Mouse (Mus musculus) CH12F3 (cell line): Measurements from ENCODE around the gene Spocd1.

ENCODE experiments used
- in situ Hi-C: fragments of 300-500 bp; cut with MboI; formaldehyde crosslinking; loops from 2 replicates; pipeline ENCODE4 v1.14.3; 2020; ENCODE audit warnings: low sequenced_read_pairs

Gene Spocd1

DNA sequence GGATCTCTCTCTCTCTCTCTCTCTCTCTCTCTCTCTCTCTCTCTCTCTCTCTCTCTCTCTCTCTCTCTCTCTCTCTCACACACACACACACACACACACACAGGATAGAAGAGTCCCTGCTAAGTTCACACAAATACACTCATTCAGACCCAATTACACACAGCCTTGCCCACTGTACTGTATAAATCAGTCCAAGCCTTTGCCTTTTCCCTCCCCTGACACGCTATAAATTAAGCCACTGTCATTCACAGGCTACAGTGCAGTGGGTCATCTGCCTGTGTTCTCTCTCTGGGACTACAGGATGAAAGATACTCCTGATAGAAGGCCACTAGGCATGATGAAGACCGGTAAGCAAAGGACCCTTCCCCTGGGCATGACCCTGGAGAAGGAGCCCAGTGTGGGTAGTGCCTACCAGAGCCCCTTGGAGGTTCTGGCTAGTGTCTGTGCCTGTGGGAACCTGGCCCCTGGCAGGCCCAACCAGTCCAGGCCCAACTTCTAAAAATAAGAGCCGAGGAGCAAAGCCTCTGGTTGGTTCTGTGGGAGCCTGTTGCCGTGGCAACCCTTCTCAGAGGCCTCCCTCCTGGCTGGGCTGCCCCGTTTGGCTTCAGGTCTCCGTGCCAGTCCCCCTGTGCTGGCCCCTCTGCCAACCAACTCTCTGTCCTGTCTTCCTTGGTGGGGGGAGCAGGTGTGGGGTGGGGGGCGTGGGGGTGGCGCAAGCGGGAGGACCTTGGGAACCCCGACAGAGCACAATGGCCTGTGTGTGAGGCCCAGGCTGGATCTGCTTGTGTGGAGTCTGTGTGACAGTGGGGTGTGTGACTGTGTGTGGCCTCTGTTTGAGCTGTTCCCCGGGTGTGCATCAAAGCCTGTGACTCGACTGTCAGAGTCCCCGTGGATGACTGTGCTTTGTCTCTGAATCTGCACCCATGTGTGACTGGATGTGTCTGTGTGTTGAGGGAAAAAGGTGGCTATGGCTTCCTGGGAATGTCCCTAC is 38.3 kb downstream of the Spocd1 start:
- in situ Hi-C loops: loop anchor here (10.0 kb wide), 1 partner anchor 127 kb away; no protein-coding TSS in a partner anchor

DNA sequence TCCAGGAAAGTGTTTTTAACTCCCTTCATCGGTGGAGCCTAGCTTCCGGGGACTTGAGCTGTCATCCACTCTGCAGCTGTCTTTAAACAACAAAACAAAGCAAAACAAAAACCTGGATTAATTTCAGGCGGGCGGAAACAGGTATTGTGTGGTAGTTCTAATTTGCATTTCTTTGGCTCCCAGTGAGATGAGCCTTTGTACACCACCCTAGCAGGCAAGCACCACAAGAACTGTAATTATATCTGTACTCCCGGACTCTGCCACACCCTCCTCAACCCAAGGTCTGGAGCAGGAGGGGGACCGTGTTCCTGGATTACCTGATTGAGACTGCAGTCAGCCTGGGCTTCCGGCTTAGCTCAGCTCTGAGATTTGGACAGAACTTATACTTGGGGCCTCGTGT is 41.1 kb downstream of the Spocd1 start:
- in situ Hi-C loops: no loop called here

DNA sequence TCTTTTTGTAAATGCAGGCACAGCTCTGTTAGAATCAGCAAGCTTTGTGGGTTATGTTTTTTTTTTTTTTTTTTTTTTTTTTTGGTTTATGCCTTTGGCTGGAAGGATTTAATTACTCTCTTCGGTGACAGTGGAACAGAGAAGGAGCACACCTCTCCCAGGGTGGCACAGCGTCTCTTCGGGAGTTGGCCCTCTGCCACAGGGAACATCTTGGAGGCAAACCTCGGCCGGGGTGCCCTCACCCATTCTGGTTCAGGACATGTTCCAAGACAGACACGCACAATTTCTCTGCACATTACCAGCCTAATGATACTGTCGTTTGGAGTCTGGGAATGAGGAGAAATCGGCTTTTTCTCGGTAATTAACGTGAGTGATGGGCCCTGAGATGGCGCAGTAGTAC is 41.8 kb downstream of the Spocd1 start:
- in situ Hi-C loops: no loop called here

DNA sequence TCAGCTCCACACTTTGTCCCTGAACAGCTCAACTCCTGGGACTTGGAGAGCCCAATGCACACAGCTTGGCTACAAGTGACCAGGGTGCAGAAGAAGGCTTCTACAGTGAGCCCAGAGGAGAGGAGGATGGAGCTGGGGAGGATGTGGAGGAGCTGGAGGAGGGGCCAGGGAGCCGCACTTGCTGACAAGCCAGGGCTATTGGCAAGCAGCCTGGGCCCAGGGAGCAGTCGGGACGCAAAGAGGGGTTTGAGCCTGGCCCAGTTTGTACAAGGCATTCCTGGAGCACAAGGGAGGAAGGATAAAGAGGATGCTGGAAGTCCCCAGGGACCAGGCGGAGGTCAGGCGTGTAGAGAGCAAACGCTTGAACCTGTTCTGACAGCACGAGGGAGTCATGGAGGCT is 42.9 kb downstream of the Spocd1 start:
- in situ Hi-C loops: no loop called here

DNA sequence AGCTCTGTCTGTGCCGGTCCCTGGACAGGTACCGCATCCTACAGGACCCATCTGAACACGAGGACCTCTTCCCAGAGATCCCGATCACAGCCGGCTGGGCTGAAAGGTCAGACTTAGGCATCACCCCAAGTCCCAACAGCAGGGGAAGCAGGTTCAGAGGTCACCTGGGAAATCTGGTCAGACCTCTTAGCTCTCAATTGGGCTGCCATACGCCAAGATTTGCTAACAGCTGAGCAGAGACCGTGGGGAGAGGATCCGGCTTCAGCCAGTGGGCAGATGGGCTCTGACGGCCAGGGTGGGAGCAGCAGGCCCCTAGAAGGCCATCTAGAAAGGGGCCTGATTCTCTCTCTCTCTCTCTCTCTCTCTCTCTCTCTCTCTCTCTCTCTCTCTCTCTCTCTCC is 45.2 kb downstream of the Spocd1 start:
- in situ Hi-C loops: no loop called here

DNA sequence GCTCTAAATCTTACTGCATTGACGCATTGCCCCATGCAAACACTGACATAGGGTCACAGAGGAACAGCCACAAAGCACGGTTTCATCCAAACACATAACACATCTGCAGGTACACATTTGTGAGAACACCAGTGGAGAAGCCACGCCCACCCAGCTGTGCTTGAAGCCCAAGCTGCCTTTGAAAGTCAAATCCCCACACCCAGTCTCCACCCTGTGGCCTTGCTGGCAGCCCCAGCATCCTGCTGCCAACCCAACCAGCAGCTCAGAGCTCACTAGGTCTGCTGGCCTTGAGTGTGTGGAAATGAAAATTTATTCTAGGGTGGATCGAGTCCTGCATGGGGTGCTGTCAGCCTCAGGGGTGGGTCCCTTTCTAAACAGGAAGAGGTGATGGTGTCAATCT is 48.2 kb downstream of the Spocd1 start:
- in situ Hi-C loops: no loop called here

DNA sequence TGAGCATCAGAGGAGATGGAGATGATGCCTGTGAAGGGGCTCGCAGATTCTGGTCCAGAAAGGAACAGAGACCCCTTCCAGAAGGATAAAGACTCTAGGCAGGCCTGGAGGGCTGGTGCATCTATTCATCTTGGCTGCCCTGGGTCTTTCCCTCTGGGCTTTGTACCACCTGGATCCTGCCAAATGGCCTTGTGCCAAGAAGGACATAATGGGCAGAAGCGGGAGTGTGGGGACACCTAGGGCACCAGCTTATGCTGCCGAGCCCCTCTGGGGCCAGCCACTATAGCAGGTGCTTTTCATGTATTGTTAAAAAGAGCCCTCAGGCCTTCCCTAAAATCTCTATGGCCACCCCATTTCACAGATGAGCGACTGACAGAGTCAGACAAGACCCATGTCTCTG is 49.2 kb downstream of the Spocd1 start:
- in situ Hi-C loops: no loop called here

DNA sequence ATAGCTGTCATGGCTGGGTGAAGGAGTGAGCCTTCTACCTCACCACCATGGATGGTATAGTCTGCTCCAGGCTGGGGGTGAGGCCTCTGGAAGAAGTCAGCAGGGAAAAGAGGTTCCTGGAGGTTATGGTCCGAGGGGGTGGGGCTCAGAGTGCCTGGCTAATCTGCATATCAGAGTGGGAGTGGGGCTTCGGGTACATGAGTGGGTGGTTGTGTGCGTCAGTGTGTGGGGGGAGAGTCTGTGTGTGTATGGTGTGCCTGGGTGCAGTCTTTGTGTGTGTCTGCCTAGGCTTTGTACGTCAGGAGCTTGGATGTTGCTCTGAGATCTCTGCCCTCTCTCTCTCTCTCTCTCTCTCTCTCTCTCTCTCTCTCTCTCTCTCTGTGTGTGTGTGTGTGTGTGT is 49.9 kb downstream of the Spocd1 start:
- in situ Hi-C loops: no loop called here

DNA sequence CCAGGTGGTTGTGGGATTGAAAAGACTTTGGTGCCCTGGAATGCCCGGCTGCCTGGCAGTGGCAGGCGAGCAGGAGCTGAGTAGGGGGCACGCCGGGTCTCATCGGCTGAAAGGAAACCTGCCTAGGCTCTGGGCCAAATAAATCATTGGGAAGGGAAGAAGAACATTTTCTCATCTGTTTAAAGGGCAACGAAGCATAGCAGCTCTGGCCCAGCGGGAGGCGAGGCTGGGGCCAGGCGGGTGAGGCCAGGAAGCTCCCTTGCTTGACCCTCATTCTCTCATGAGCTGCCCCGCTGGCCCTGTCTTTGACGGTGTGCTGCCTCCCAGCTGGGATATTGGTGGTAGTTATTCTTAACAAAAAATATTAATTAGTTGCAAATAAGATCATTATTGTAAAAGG is 52.6 kb downstream of the Spocd1 start:
- in situ Hi-C loops: no loop called here

DNA sequence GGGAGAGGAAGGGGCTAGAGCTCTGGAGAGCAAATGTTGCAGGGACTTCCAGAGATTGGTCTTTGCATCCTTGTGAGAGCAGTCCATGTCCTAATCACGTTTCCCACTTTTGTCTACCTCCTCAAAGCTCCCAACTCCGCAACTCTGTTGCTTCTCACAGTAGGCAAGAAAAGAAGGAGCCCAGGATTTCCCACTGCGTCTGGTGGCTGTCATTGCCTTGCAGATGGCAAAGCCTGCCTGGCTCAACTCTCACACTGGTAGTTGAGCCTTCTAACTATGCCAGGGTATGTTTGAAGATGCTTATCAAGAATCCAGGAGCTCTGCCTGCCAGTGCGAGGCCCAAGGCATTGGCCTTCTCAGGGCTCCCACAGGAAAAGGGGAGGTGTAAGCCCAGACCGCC is 54.0 kb downstream of the Spocd1 start:
- in situ Hi-C loops: no loop called here

DNA sequence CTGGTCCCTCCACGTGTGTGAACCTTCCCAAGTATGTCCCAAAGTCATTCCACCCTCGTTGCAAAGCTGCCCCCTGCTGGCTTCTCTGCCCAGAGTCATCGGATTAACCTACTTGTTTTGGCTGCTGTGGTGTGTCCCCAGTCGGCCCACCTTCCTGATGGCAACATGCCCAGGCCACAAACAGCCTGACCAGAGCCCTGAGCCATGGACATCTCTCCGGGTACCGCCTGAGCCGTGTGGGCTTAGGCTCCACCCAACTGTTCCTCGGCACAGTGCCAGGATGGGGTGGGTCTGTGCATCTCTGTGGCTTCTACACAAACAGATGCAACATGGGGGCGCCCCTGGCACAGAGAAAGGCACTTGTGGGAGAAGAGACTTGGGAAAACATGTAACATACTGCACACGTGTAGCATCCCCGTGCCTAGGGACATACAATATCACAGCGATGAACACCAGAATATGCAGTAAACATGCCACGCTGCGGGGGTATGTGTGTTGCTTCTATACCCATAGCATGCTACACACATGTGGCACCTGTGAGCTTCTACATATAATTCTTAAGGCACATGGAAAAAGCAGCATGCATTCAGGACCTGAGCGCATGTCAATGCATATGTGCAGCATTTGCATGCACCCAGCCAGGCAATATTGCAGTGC is 54.8 kb downstream of the Spocd1 start:
- in situ Hi-C loops: no loop called here

DNA sequence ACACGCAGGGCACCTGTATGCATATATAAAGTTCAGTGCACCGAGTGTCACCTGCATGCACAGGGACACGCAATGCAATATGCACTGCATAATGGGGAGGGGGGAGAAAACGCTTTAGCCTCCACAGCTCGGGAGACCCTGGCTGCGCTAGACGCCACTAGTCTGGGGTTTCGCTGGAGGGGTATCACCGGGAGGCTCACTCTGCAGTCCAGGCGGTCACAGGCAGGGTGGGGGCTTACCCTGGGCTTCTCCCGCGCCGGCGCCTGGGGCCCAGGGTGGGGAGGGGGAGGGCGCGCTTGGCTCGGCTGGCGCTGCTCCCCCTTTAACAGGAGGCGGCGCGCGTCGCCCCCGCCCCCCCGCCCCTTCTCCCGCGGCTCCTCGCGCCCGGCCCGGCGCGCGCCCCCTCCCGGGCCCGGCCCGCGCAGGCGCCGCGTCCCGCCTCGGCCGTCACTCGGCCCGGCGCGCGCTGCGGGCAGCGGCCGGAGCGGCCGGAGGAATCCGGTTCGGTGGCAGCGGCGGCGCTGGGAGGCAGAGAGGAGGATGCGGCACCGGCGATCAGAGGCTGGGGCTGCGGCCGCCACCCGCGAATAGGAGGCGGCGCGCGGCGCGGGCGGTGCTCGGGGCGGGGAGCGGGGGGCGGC is 55.5 kb downstream of the Spocd1 start, which contains the start of gene Adgrb2:
Adgrb2 (plus strand) TSS at position 450 of the 641 bp plus-strand sequence.
- in situ Hi-C loops: no loop called here

DNA sequence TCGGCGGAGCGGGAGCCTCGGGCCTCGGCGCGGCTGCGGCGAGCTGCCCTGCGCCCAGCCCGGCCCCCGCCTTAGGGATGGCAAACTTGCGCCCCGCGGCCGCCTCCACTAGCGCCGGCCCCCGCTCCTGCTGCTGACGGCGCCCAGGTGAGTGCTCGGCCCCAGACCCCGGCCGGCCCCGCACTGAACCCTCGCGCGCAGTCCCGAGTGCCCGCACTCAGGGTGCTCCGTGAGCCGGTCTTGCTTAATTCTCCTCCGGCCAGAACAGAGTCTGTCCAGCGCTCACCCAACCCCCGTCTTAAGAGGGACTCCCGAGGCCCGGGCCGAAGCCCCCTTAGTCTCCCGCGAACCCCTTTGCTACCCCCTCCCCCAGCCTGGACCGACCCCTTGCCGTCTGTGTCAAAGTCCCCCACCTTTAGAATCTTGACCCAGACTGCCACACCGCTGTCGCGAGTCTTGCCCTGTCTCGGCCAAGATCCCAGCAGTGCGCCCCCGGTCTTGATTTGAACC is 56.2 kb downstream of the Spocd1 start:
- in situ Hi-C loops: no loop called here

DNA sequence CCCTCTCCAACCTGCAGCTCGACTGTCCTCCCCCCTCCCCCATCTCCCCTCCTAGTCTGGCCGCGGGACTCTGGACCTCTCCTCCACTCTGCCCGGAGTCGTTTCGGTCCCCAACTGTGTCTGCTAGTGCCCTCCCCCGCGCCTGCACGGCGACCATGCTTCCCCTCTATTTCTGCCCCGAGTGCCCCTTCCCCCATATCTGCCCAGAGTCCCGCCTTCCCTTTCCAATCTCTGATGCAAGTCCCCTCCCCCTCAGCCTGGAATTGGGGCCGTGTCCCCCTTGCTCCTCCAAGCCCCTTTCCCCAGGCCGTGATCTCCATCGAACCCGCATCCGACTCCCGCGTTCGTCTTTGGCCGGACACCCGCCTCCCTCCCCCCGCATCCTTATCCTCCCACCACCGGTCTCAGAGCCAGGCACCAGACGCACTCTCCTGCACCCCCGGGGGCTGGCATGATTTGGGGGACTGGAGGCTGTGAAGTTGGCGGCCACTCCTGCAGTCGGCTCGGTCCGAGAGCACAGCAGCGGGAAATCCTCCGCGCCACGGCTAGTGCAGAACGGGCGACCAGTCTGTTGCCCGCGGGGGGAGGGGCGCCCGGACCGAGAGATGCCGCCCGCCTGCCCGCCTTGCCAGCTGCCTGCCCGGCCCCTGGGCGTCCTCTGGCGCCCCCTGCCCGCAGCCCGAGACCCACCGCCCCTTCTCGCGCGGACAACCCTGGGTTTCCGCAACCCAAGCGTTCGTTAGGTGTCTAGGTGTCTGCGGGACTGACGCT is 56.8 kb downstream of the Spocd1 start:
- in situ Hi-C loops: no loop called here

DNA sequence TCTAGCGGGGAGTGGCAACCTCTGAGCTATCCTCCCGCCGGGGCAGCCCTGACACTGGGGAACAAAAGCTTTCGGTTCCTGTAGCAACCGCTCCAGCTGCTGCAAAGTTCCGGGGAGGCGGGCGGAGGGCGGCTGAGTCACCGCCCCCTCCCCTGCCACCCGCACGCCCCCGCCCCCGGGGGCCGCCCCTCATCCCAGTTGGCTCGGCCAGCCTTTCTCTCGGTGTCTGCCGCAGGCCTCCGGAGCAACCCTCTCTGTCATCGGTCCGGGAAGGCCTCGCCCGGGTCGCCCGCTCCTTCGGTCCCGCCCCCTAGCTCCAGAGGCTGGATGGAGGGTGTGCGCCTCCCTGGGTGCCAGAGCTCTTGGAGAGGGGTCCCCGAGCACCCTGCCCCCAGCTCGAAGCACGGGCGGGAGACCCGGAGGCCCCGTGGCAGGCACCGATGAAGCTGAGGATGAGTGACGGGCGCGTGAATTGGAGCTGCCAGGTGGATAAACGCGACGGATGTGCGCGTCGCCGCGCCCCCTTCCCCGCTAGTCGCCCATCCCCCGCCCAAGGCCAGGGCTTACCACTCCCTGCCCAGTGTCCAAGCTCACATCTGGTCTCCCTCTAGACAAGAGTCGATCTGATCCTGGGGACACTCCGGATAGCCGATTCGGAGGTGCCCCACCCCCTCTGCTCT is 58.9 kb downstream of the Spocd1 start:
- in situ Hi-C loops: no loop called here

DNA sequence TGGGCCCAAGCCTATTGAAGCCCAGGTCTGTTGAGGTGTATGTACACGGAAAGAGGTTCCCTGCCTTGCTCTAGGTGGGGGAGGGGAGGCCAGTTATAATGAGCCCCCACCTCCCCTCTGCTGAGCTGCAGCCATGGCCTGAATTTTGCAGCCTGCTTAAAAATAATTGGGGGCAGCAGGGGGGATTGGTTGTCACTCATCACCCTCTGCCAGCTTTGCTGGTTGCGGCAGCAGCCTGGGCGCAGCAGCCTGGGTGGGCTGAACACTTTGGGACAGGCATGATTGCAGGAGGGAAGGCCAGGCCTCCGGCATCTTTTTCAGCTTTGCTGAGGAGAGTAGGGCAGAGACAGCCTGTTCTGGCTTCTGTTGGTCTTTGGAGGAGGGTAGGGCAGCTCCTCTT is 60.9 kb downstream of the Spocd1 start:
- in situ Hi-C loops: no loop called here

DNA sequence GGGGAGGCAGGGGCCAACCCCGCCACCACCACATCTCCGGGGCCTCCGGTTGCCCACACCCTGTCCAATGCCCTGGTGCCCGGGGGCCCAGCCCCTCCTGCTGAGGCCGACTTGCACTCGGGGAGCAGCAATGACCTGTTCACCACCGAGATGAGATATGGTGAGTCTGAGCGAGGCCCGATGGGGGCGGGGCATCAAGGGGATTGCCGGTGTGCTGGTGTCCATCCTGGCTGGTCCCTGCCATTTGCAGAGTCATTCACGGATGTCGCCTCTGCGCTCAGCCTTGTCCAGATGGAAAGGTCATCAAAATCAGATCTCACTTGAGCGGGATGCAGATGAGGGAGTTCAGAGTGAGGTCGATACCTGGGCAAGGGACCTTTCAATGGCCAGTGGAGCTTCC is 63.7 kb downstream of the Spocd1 start:
- in situ Hi-C loops: no loop called here

DNA sequence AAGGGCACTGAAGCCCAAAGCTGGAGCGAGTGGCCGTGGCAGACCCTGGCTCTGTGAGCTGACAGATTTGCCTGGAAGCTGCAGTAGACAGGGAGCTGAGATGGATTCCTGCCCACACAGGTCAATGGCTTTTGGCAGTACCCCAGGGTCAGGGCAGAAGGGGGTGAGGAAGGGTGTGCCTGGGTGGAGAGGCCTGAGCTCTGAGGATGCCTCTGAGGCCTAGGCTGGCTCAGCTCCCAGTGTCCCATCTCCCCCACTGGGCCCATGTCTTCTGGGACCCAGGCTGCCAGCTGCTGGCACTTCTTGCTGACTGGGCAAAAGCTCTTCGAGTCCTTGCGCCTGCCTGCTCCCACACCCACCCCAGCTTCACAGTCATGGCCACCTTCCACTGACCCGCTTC is 64.2 kb downstream of the Spocd1 start:
- in situ Hi-C loops: no loop called here

DNA sequence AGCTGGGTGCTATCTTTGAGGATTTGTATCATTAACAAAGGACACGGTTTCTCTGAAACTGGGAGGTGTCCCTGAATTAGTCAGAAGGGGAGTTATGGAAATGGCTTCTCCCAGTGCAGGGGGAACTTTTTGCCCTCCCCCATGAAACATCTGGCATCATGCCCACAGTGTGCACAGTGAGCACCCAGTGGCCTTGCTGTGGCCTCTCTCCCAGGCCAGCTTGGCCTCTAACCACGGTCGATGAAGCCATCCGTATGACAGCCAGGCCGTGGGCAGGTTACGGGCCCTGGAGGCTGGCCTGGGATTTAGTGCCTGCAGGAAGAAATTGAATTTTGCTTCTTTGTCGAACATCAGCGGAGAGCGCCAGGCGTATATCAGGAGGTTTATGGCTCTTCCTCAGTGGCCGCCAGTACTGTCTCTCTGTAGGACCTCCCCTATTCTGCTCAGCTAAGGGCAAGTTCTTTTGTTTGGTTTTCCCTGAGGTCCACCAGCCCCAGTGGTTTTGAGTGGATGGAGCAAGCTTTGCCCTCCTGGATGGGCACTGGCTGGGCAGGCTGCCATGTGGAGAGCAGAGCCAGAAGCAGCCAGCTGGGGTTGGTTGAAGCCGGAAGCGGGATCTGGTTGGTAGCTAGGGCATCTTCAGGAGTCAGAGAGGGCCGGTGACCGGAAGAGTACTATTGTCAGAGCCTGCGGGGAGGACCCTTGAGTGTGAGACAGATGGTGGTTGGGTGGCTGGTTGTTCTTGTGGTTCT is 65.1 kb downstream of the Spocd1 start:
- in situ Hi-C loops: no loop called here
